Mouse (Mus musculus) megakaryocyte, embryonic 14.5 days (primary cell): ENCODE data around the gene Rnf126. TPM values are rescaled to one million over a fixed set of nuclear protein-coding genes. Genes with fewer than 3 reads are reported as not detected.
A peak's percentile ranks its signal among the peaks of the same experiment; 100 is the strongest.

ENCODE experiments used
- H3K27me3 ChIP-seq: replicated peaks from 2 replicates; pipeline ENCODE3; 2012; ENCODE audit warnings: inconsistent platforms
- H3K36me3 ChIP-seq: replicated peaks from 2 replicates; pipeline ENCODE3; 2012; ENCODE audit warnings: low read length, inconsistent platforms, mixed read lengths
- H3K4me1 ChIP-seq: 2 replicates; pipeline ENCODE4 v1.6.1; 2012; ENCODE audit warnings: inconsistent platforms
- H3K4me3 ChIP-seq: replicated peaks from 2 replicates; pipeline ENCODE3; 2012; ENCODE audit warnings: moderate library complexity, mild to moderate bottlenecking, inconsistent platforms
- H3K9me3 ChIP-seq: 2 replicates; pipeline ENCODE4 v1.6.1; 2012; ENCODE audit warnings: inconsistent platforms
- FLI1 ChIP-seq: IDR thresholded peaks from 2 replicates; pipeline ENCODE4 v1.6.1; 2012; ENCODE audit warnings: low read length, inconsistent platforms, mixed read lengths
- GATA1 ChIP-seq: IDR thresholded peaks from 3 replicates; pipeline ENCODE4 v1.6.1; 2012; ENCODE audit warnings: mixed read lengths, low read length, inconsistent platforms, borderline replicate concordance
- polyA plus RNA-seq: library from polyadenylated mRNA; stranded (reverse); fragments of >175 nt; gene quantifications from 2 replicates; pipeline ENCODE4 v1.2.3, GENCODE M21; 2012; ENCODE audit warnings: low replicate concordance; ENCODE audit not compliant: insufficient read depth

Rnf126 gene
- polyA plus RNA-seq, 1 experiment, result 302 TPM

DNA sequence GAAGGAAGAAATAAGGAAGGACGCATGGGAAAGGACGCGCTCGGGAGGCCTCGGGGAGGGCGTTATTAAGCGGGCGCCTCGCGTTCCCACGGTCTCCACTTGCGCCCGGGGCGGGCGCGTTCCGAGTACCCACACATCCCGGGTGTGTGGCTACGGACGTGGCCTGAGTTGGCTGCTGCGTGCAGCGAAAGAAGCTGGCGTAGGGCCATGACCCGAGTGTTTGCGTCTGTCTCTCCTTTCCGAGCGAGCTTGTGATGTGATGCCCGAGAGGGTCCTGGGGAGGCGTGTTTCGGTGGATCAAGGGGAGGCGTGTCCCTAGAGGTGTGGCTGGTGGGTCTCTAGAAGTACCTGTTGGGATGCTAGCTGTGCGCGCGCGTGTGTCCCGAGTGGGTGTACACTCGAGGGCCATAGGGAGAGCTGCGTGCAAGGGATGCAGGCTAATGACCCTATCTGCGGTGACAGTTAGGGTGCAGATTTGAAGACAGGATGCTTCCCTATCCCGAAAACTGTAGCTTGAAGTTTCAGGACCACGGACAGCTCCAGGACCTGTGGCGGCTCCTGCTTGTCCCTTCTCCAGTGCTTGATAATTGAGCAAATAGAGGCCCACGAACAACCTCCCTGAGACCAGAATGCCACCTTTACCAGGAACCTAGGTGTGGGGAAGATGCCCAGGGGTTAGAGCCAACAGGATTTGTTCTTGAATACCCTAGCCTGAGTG, 49.0 kb downstream of the Rnf126 start:
- H3K4me3 ChIP-seq, result peak overlapping the region; percentile 90
- 0 out of 2 replicates have a peak, but pooled peaks cover 3% of the 10 kb centered on the region for H3K9me3 ChIP-seq
- no peaks in the 10 kb centered on the region for H3K36me3 ChIP-seq
- peaks cover 30% of the 10 kb centered on the region for H3K4me1 ChIP-seq
- TF ChIP-seq FLI1, result no peak
- TF ChIP-seq GATA1, result no peak
- H3K27me3 ChIP-seq, result peaks cover 86% of the 10 kb centered on the region

DNA sequence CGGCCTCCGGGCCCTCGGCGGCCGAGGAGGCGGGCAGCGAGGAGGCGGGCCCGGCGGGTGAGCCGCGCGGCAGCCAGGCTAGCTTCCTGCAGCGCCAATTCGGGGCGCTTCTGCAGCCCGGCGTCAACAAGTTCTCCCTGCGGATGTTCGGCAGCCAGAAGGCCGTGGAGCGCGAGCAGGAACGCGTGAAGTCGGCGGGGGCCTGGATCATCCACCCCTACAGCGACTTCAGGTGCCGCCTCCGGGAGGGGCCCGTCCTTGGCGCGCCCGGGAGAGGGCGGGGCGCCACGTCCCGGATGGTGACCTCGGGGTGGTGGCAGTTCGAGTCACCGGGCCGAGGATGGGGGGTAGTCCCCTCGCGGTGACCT, 49.8 kb downstream of the Rnf126 start:
- Histone ChIP-seq H3K4me3 (peak overlapping the region; percentile 90), H3K4me1 (peaks cover 39% of the 10 kb centered on the region), H3K27me3 (peaks cover 78% of the 10 kb centered on the region)

GRCm38 (mm10) chr10:79716254-79716987, 50.3 kb downstream of the Rnf126 start, which contains the start of gene Hcn2:
Hcn2 (plus strand) TSS chr10:79716634.
- peaks cover 44% of the 10 kb centered on the region for H3K4me1 ChIP-seq
- no peak for TF ChIP-seq FLI1
- no peak for TF ChIP-seq GATA1
- peaks cover 73% of the 10 kb centered on the region for H3K27me3 ChIP-seq
- peaks cover 8% of the 10 kb centered on the region for H3K36me3 ChIP-seq
- H3K4me3 ChIP-seq, result peak within 1 kb of the TSS; percentile 90
- 0 out of 2 replicates have a peak, but pooled peaks cover 3% of the 10 kb centered on the region for H3K9me3 ChIP-seq

More for the DNA sequence above, 49.8 kb downstream of the Rnf126 start:
- TF ChIP-seq GATA1 (no peak), FLI1 (no peak)
- H3K9me3 ChIP-seq, result 0 out of 2 replicates have a peak, but pooled peaks cover 3% of the 10 kb centered on the region
- H3K36me3 ChIP-seq, result peaks cover 3% of the 10 kb centered on the region

DNA sequence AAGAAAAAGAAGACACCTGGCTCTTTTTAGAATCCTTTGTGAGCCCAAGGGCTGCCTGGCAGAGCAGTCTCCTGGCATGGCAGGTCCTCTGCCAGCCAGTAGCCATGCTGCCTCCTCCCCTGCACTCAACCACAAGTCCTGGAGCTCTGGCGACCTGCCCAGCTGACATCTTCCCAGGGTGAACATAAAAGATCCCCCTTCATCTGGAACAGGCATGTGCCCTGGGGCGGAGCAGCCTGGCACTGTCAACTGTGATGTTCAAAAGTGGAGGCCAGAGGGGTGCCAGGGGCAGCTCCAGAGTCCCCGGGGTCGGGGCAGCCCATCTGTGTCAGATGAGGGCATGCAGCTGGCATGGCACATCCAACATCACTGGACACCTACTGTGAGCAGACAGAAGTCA, 51.8 kb downstream of the Rnf126 start:
- Histone ChIP-seq H3K27me3 (peaks cover 58% of the 10 kb centered on the region), H3K4me3 (no peak overlapping the region), H3K4me1 (peaks cover 58% of the 10 kb centered on the region), H3K9me3 (0 out of 2 replicates have a peak, but pooled peaks cover 3% of the 10 kb centered on the region), H3K36me3 (peaks cover 22% of the 10 kb centered on the region)
- TF ChIP-seq FLI1 (no peak), GATA1 (no peak)

GRCm38 (mm10) chr10:79713163-79713562, 53.6 kb downstream of the Rnf126 start:
- no peak for TF ChIP-seq GATA1
- TF ChIP-seq FLI1, result no peak
- Histone ChIP-seq H3K36me3 (peaks cover 41% of the 10 kb centered on the region), H3K4me1 (peaks cover 77% of the 10 kb centered on the region), H3K9me3 (0 out of 2 replicates have a peak, but pooled peaks cover under 1% of the 10 kb centered on the region), H3K27me3 (peaks cover 40% of the 10 kb centered on the region), H3K4me3 (no peak overlapping the region)

- Histone ChIP-seq H3K27me3 (peaks cover 35% of the 10 kb centered on the region), H3K9me3 (no peaks in the 10 kb centered on the region), H3K36me3 (peaks cover 46% of the 10 kb centered on the region), H3K4me3 (no peak overlapping the region), H3K4me1 (peaks cover 78% of the 10 kb centered on the region)
- TF ChIP-seq GATA1 (no peak), FLI1 (no peak)
These were observed 54.1 kb downstream of the Rnf126 start for GRCm38 (mm10) chr10:79712499-79713126.

GRCm38 (mm10) chr10:79712029-79712428, 54.7 kb downstream of the Rnf126 start:
- peaks cover 78% of the 10 kb centered on the region for H3K4me1 ChIP-seq
- no peak for TF ChIP-seq GATA1
- no peak for TF ChIP-seq FLI1
- H3K36me3 ChIP-seq, result peaks cover 52% of the 10 kb centered on the region

GRCm38 (mm10) chr10:79709307-79709706, 57.4 kb downstream of the Rnf126 start:
- H3K4me3 ChIP-seq, result peak overlapping the region; percentile 69
- peaks cover 91% of the 10 kb centered on the region for H3K4me1 ChIP-seq
- H3K27me3 ChIP-seq, result peaks cover 3% of the 10 kb centered on the region
- TF ChIP-seq FLI1 (no peak), GATA1 (no peak)
- peaks cover 63% of the 10 kb centered on the region for H3K36me3 ChIP-seq
- no peaks in the 10 kb centered on the region for H3K9me3 ChIP-seq

More at GRCm38 (mm10) chr10:79712029-79712428, 54.7 kb downstream of the Rnf126 start:
- no peak overlapping the region for H3K4me3 ChIP-seq
- H3K9me3 ChIP-seq, result no peaks in the 10 kb centered on the region
- peaks cover 29% of the 10 kb centered on the region for H3K27me3 ChIP-seq

GRCm38 (mm10) chr10:79708668-79709067, 58.1 kb downstream of the Rnf126 start:
- Histone ChIP-seq H3K4me3 (peak overlapping the region; percentile 69), H3K27me3 (no peaks in the 10 kb centered on the region), H3K4me1 (peaks cover 91% of the 10 kb centered on the region), H3K9me3 (no peaks in the 10 kb centered on the region), H3K36me3 (peaks cover 63% of the 10 kb centered on the region)
- no peak for TF ChIP-seq GATA1
- TF ChIP-seq FLI1, result no peak

Other genes starting within 250 kb of the Rnf126 start
- 5.7 and 5.9 TPM in 2 replicates for gene Plpp2, start 233.2 kb downstream of the Rnf126 start, polyA plus RNA-seq
- gene Mier2, start 211.8 kb downstream of the Rnf126 start, polyA plus RNA-seq, result 32.9 and 68.6 TPM in 2 replicates
- 1.2 TPM in 1 of 2 replicates, not detected in the other for gene Theg, start 179.6 kb downstream of the Rnf126 start, polyA plus RNA-seq
- not detected in 2 replicates for gene C2cd4c, start 152.9 kb downstream of the Rnf126 start, polyA plus RNA-seq
- gene Shc2, start 129.0 kb downstream of the Rnf126 start, polyA plus RNA-seq, result not detected in 2 replicates
- not detected in 2 replicates for gene Odf3l2, start 121.2 kb downstream of the Rnf126 start, polyA plus RNA-seq
- gene Madcam1, start 102.4 kb downstream of the Rnf126 start, polyA plus RNA-seq, result 0.78 TPM in 1 of 2 replicates, not detected in the other
- 209 and 257 TPM in 2 replicates for gene Tpgs1, start 97.6 kb downstream of the Rnf126 start, polyA plus RNA-seq
- 451 and 1,194 TPM in 2 replicates for gene Cdc34, start 84.8 kb downstream of the Rnf126 start, polyA plus RNA-seq
- gene Gzmm, start 77.9 kb downstream of the Rnf126 start, polyA plus RNA-seq, result 1.4 and 2.2 TPM in 2 replicates
- gene Bsg, start 62.5 kb downstream of the Rnf126 start, polyA plus RNA-seq, result 2,144 and 3,272 TPM in 2 replicates
- gene Hcn2, start 50.3 kb downstream of the Rnf126 start, polyA plus RNA-seq, result 1.5 and 1.8 TPM in 2 replicates
- gene Polrmt, start 20.4 kb downstream of the Rnf126 start, polyA plus RNA-seq, result 11.1 and 25.3 TPM in 2 replicates
- not detected in 2 replicates for gene Fgf22, start 11.9 kb downstream of the Rnf126 start, polyA plus RNA-seq
- gene Fstl3, start 10.3 kb upstream of the Rnf126 start, polyA plus RNA-seq, result 1.6 TPM in 1 of 2 replicates, not detected in the other
- 0.70 TPM in 1 of 2 replicates, not detected in the other for gene Prss57, start 24.0 kb upstream of the Rnf126 start, polyA plus RNA-seq
- gene Palm, start 26.6 kb upstream of the Rnf126 start, polyA plus RNA-seq, result 39.0 and 54.6 TPM in 2 replicates
- gene Misp, start 54.0 kb upstream of the Rnf126 start, polyA plus RNA-seq, result 1.5 and 2.5 TPM in 2 replicates
- 849 and 1,831 TPM in 2 replicates for gene Ptbp1, start 87.5 kb upstream of the Rnf126 start, polyA plus RNA-seq
- 96.7 and 434 TPM in 2 replicates for gene Prtn3, start 107.5 kb upstream of the Rnf126 start, polyA plus RNA-seq
- 0.80 and 16.9 TPM in 2 replicates for gene Plppr3, start 107.7 kb upstream of the Rnf126 start, polyA plus RNA-seq
- 5.6 and 23.2 TPM in 2 replicates for gene Elane, start 119.3 kb upstream of the Rnf126 start, polyA plus RNA-seq
- gene Cfd, start 123.9 kb upstream of the Rnf126 start, polyA plus RNA-seq, result not detected in 2 replicates
- 32.2 and 85.7 TPM in 2 replicates for gene Med16, start 142.0 kb upstream of the Rnf126 start, polyA plus RNA-seq
- gene Gm26602, start 143.9 kb upstream of the Rnf126 start, polyA plus RNA-seq, result not detected in 2 replicates
- gene Kiss1r, start 150.0 kb upstream of the Rnf126 start, polyA plus RNA-seq, result 2.7 and 4.5 TPM in 2 replicates
- 418 and 597 TPM in 2 replicates for gene R3hdm4, start 154.3 kb upstream of the Rnf126 start, polyA plus RNA-seq
- gene Arid3a, start 160.1 kb upstream of the Rnf126 start, polyA plus RNA-seq, result 89.7 and 142 TPM in 2 replicates
- 22.2 and 23.8 TPM in 2 replicates for gene Wdr18, start 193.2 kb upstream of the Rnf126 start, polyA plus RNA-seq
- not detected in 2 replicates for gene Grin3b, start 203.8 kb upstream of the Rnf126 start, polyA plus RNA-seq
- gene Tmem259, start 217.4 kb upstream of the Rnf126 start, polyA plus RNA-seq, result 293 and 686 TPM in 2 replicates
- gene Cnn2, start 221.6 kb upstream of the Rnf126 start, polyA plus RNA-seq, result 1,011 and 1,303 TPM in 2 replicates
- 47.4 and 62.2 TPM in 2 replicates for gene Abca7, start 229.5 kb upstream of the Rnf126 start, polyA plus RNA-seq
- 375 and 477 TPM in 2 replicates for gene Arhgap45, start 249.7 kb upstream of the Rnf126 start, polyA plus RNA-seq